Mouse (Mus musculus) Patski (cell line): ENCODE measurements around the gene Ppp2r1a. TPM values are rescaled to one million over a fixed set of nuclear protein-coding genes. Genes with fewer than 3 reads are reported as not detected.
A peak's percentile ranks its signal among the peaks of the same experiment; 100 is the strongest.

ENCODE experiments used
- ATAC-seq: fragments of 100-300 bp; one replicate; pipeline ENCODE4 v1.8.0; 2021
- CTCF ChIA-PET: fragments of 350-600 bp; sonication (Branson Sonifier 250); formaldehyde crosslinking; loops from one replicate; lab custom pipeline; 2022; ENCODE audit warnings: inconsistent platforms; lab: Charles Lee
- POLR2A ChIA-PET: fragments of 350-600 bp; sonication (Branson Sonifier 250); formaldehyde crosslinking; loops from one replicate; lab custom pipeline; 2022; ENCODE audit warnings: antibody characterized with exemption, inconsistent platforms; lab: Charles Lee
- DNase-seq: peaks from one replicate; pipeline ENCODE4 v3.0.0-alpha.2; 2011; ENCODE audit warnings: low read depth, low spot score
- H3K27me3 ChIP-seq: fragments of 371-371 bp; one replicate; pipeline ENCODE4 v1.5.1; 2021
- CTCF ChIP-seq: fragments of 100-300 bp; IDR thresholded peaks from one replicate; pipeline ENCODE4 v1.5.1; 2021
- in situ Hi-C: fragments of 300-500 bp; cut with MboI; formaldehyde crosslinking; loops from 3 replicates; pipeline ENCODE4 v1.11.1; 2018; ENCODE audit warnings: low pct_unique_long_range_greater_than_20kb, mixed read lengths
- polyA plus RNA-seq: library from polyadenylated mRNA; unstranded; gene quantifications from one replicate; pipeline ENCODE4 v1.2.3, GENCODE M21; 2021

The Ppp2r1a gene
- polyA plus RNA-seq, result 347 TPM

- TF ChIP-seq CTCF, result no peak
- POLR2A ChIA-PET, result interaction anchor here (0.6 to 1.7 kb wide), 3 partner anchors 9 to 70 kb away, joined by 3 to 4 read pairs (median 3); partner anchors contain the start of gene Zfp160
- CTCF ChIA-PET, result no interaction called here
- in situ Hi-C loops, result no loop called here
- ATAC-seq, result peak; percentile 98
- peak; percentile 98 for DNase-seq
- H3K27me3 ChIP-seq, result no peaks in the 10 kb centered on the region
Measured at GRCm38 (mm10) chr17:20944985-20945891, at the start of gene Ppp2r1a. Gene Ppp2r1a, plus strand, starts transcription at chr17:20945311.

GRCm38 (mm10) chr17:20904991-20905390 is 40.1 kb upstream of the Ppp2r1a start, which contains the start of gene Vmn1r231:
Gene Vmn1r231, minus strand, starts transcription at chr17:20905091.
- in situ Hi-C loops, result no loop called here
- no peak for ATAC-seq
- CTCF ChIA-PET, result no interaction called here
- DNase-seq, result no peak
- TF ChIP-seq CTCF, result no peak
- H3K27me3 ChIP-seq, result peaks cover 11% of the 10 kb centered on the region
- POLR2A ChIA-PET, result no interaction called here

- ChIA-PET CTCF (no interaction called here), POLR2A (no interaction called here)
- no peak for ATAC-seq
- no peak for TF ChIP-seq CTCF
- peaks cover 23% of the 10 kb centered on the region for H3K27me3 ChIP-seq
- DNase-seq, result no peak
- in situ Hi-C loops, result no loop called here
Measured at GRCm38 (mm10) chr17:20919614-20920013, 25.5 kb upstream of the Ppp2r1a start, which contains the start of gene Vmn1r232. Gene Vmn1r232, minus strand, starts transcription at chr17:20919714.

- no peak for DNase-seq
- ATAC-seq, result no peak
- CTCF ChIA-PET, result no interaction called here
Measured at GRCm38 (mm10) chr17:20944226-20944625, 885 bp upstream of the Ppp2r1a start.

GRCm38 (mm10) chr17:20946026-20946565 is 985 bp downstream of the Ppp2r1a start:
- ChIA-PET POLR2A (interaction anchor here (1.7 kb wide), 1 partner anchor 9 kb away, joined by 4 read pairs; no protein-coding TSS in a partner anchor), CTCF (no interaction called here)
- no peaks in the 10 kb centered on the region for H3K27me3 ChIP-seq
- DNase-seq (no peak), ATAC-seq (no peak)
- no peak for TF ChIP-seq CTCF
- in situ Hi-C loops, result no loop called here

More at GRCm38 (mm10) chr17:20944226-20944625, 885 bp upstream of the Ppp2r1a start:
- TF ChIP-seq CTCF, result no peak
- H3K27me3 ChIP-seq, result peaks cover 5% of the 10 kb centered on the region
- in situ Hi-C loops, result no loop called here
- POLR2A ChIA-PET, result interaction anchor here (1.6 kb wide), 1 partner anchor 65 kb away, joined by 3 read pairs; the partner anchor contains the start of gene Zfp160

DNA sequence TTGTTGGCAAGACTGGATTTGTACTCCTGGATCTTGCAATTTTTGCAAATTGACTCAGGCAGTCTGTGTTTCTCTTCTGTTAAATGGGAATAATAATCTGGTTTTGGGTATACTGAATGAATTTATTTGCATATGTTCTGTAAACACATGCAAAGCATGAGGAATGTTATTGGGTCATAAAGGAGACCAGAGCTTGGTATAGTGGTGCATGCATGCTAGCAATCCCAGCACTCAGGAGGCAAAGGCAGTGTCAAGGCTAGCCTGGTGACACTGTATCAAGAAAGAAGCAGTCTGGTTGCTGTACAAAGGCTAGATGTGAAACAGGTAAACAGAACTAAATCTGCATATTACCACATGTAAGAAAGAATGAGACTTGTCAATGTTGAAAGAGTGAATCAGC is 1.5 kb downstream of the Ppp2r1a start:
- no peak for TF ChIP-seq CTCF
- ChIA-PET CTCF (no interaction called here), POLR2A (interaction anchor here (1.7 kb wide), 1 partner anchor 8 kb away, joined by 4 read pairs; no protein-coding TSS in a partner anchor)
- in situ Hi-C loops, result no loop called here
- H3K27me3 ChIP-seq, result no peaks in the 10 kb centered on the region
- ATAC-seq (no peak), DNase-seq (no peak)

GRCm38 (mm10) chr17:20960386-20960785 is 15.3 kb downstream of the Ppp2r1a start:
- DNase-seq, result no peak
- TF ChIP-seq CTCF, result no peak
- CTCF ChIA-PET, result no interaction called here
- POLR2A ChIA-PET, result no interaction called here
- in situ Hi-C loops, result loop anchor here (5.0 kb wide), 1 partner anchor 47 kb away; the partner anchor contains the start of gene Zfp160
- H3K27me3 ChIP-seq, result no peaks in the 10 kb centered on the region
- no peak for ATAC-seq

DNA sequence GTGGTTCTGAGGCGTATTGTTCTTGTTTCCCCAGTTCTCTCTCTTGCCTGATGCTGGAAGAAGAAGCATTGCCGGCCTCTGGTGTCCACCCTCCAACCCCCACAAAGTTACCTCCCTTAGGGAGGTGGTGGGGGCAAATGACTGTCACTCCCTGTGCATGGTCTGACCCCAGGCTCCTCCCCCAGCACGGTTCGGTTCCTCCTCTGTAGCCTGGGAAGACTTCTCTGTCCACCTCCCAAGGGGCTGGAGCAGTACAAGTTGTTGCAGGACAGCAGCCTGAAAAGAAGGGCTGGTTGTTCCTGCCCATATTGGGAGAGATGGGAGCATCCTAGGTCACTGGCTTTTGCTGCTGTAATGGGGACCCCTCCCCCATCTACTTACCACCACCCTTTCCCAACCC is 20.3 kb downstream of the Ppp2r1a start:
- DNase-seq, result no peak
- in situ Hi-C loops, result no loop called here

DNA sequence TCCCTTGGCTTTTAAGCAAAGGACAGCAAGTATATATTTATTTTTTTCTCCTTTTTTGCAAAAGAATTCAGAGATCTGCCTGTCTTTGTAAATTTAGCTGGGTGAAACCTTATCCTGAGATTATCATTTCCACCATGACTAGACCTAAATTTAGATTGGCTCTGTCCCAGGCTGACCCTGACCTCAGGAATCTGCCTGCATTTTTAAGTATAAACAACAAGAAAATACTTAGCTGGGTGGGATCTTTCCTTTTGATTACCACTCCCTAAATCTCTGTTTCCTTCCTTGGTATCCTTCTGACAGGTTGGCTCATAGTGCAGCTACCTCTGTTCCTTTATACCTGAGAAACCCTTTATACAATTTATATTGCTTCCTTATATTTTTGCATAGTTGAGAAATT is 21.6 kb downstream of the Ppp2r1a start:
- POLR2A ChIA-PET, result interaction anchor here (0.9 kb wide), 1 partner anchor 10 kb away, joined by 3 read pairs; no protein-coding TSS in a partner anchor
- no peak for DNase-seq
- no peak for TF ChIP-seq CTCF

More for the DNA sequence above, 20.3 kb downstream of the Ppp2r1a start:
- no peak for TF ChIP-seq CTCF
- ChIA-PET POLR2A (no interaction called here), CTCF (no interaction called here)
- H3K27me3 ChIP-seq, result no peaks in the 10 kb centered on the region
- ATAC-seq, result no peak

DNA sequence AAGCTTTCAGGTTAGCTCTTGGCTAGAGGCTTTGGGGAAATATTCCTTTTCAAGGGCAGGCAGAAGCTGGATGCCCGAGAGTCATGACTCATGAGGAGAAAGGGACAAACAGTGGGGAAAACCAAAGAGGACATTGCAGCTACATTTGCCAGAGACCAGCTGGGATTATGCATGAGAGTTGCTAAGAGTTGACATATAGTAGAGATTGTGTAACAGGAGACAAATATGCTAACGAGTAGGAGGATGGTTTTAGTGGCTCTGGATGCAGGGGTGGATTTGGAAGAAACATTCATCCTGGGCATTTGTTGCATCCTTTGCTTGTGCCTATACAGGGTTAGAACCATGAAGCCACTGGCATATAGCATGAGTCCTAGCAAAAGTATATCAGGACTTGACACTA is 48.6 kb downstream of the Ppp2r1a start:
- in situ Hi-C loops, result no loop called here
- CTCF ChIA-PET, result no interaction called here
- H3K27me3 ChIP-seq, result peaks cover 44% of the 10 kb centered on the region
- POLR2A ChIA-PET, result no interaction called here
- TF ChIP-seq CTCF, result no peak
- DNase-seq, result no peak
- ATAC-seq, result no peak

More for the DNA sequence above, 21.6 kb downstream of the Ppp2r1a start:
- in situ Hi-C loops, result no loop called here
- CTCF ChIA-PET, result no interaction called here
- no peaks in the 10 kb centered on the region for H3K27me3 ChIP-seq
- ATAC-seq, result no peak
